Mouse (Mus musculus) stomach, postnatal 0 days (tissue): ENCODE results near the gene Syt9. TPM values are rescaled to one million over a fixed set of nuclear protein-coding genes. Genes with fewer than 3 reads are reported as not detected.
A peak's percentile ranks its signal among the peaks of the same experiment; 100 is the strongest.

Source experiments
- ATAC-seq: fragments of 200-750 bp; cut with Nextera tagmentation; 2 replicates; pipeline ENCODE4 v1.8.0; 2017; ENCODE audit not compliant: low FRiP score, low TSS enrichment
- DNase-seq: peaks from one replicate; pipeline ENCODE4 v3.0.0-alpha.2; 2016; ENCODE audit warnings: low spot score
- H3K27ac ChIP-seq: fragments of 300-500 bp; sonication (generic); replicated peaks from 2 replicates; pipeline ENCODE4 v1.5.1; 2014; ENCODE audit warnings: mild to moderate bottlenecking, control low read depth
- H3K27me3 ChIP-seq: fragments of 300-500 bp; sonication (generic); 2 replicates; pipeline ENCODE4 v1.6.1; 2014; ENCODE audit warnings: low read length; ENCODE audit not compliant: control insufficient read depth, insufficient read depth
- H3K36me3 ChIP-seq: fragments of 300-500 bp; sonication (generic); 2 replicates; pipeline ENCODE4 v1.6.1; 2014; ENCODE audit warnings: low read length, mixed read lengths; ENCODE audit not compliant: control insufficient read depth, insufficient read depth
- H3K4me1 ChIP-seq: fragments of 300-500 bp; sonication (generic); replicated peaks from 2 replicates; pipeline ENCODE4 v1.6.1; 2014; ENCODE audit warnings: antibody characterized with exemption; ENCODE audit not compliant: control insufficient read depth, insufficient read depth
- H3K4me2 ChIP-seq: fragments of 300-500 bp; sonication (generic); replicated peaks from 2 replicates; pipeline ENCODE4 v1.6.1; 2014; ENCODE audit warnings: low read depth, mild to moderate bottlenecking, control low read depth, moderate library complexity
- H3K4me3 ChIP-seq: fragments of 300-500 bp; sonication (generic); 2 replicates; pipeline ENCODE4 v1.5.1; 2014; ENCODE audit warnings: low read depth, low read length, control low read depth
- H3K9ac ChIP-seq: fragments of 300-500 bp; sonication (generic); 2 replicates; pipeline ENCODE4 v1.6.1; 2014; ENCODE audit warnings: mild to moderate bottlenecking, low read length, control low read depth, mixed read lengths
- H3K9me3 ChIP-seq: fragments of 300-500 bp; sonication (generic); 2 replicates; pipeline ENCODE4 v1.6.1; 2016; ENCODE audit warnings: low read length; ENCODE audit not compliant: control insufficient read depth
- CTCF ChIP-seq: IDR thresholded peaks from 2 replicates; pipeline ENCODE4 v1.5.1; 2016; ENCODE audit warnings: antibody characterized with exemption, low read depth, mild to moderate bottlenecking, moderate library complexity
- EP300 ChIP-seq: optimal IDR thresholded peaks from 2 replicates; pipeline ENCODE3; 2016; ENCODE audit warnings: antibody characterized with exemption
- WGBS: fragments of 180-500 bp; shearing (Covaris S2); extraction: QIAGEN DNeasy Blood & Tissue Kit; methylation state at CpG from one replicate; pipeline ENCODE4 v1.1.7; 2014; 5-methylcytosine and 5-hydroxymethylcytosine counted together
- polyA plus RNA-seq: library from polyadenylated mRNA; unstranded; fragments of >200 nt; fragmentation: Nextera tagmentation; extraction: Ambion mirVana; gene quantifications from 2 replicates; pipeline ENCODE4 v1.2.1, GENCODE M21; 2015

Gene Syt9
- polyA plus RNA-seq, 1 experiment from 2014 or later: 1.5 TPM

- H3K4me1 ChIP-seq: no peaks in the 10 kb centered on the region
- H3K4me3 ChIP-seq: no peak overlapping the region
- H3K36me3 ChIP-seq: no peaks in the 10 kb centered on the region
- H3K9me3 ChIP-seq: no peaks in the 10 kb centered on the region
- H3K4me2 ChIP-seq: no peak overlapping the region
- DNase-seq (no peak), ATAC-seq (no peak)
- H3K27ac ChIP-seq: no peak overlapping the region
- no peak overlapping the region for H3K9ac ChIP-seq
- H3K27me3 ChIP-seq: no peaks in the 10 kb centered on the region
- TF ChIP-seq CTCF (no peak), EP300 (no peak)
- WGBS: 27% methylated on average over 4 of the region's 4 CpGs
These were observed 169.5 kb downstream of the Syt9 start for GRCm38 (mm10) chr7:107540034-107540433.

- Histone ChIP-seq H3K4me3 (no peak overlapping the region), H3K27ac (no peak overlapping the region), H3K4me1 (no peaks in the 10 kb centered on the region), H3K9ac (no peak overlapping the region), H3K27me3 (no peaks in the 10 kb centered on the region), H3K4me2 (no peak overlapping the region), H3K36me3 (no peaks in the 10 kb centered on the region), H3K9me3 (no peaks in the 10 kb centered on the region)
- DNase-seq (no peak), ATAC-seq (no peak)
- TF ChIP-seq CTCF (no peak), EP300 (no peak)
- 56% methylated on average over 1 of the region's 1 CpGs for WGBS
These were observed 174.5 kb downstream of the Syt9 start for GRCm38 (mm10) chr7:107545011-107545410.

- H3K27ac ChIP-seq: no peak overlapping the region
- DNase-seq: no peak
- no peak for TF ChIP-seq CTCF
- no peak for TF ChIP-seq EP300
- ATAC-seq: no peak
- no peaks in the 10 kb centered on the region for H3K27me3 ChIP-seq
- H3K9ac ChIP-seq: no peak overlapping the region
- no peak overlapping the region for H3K4me3 ChIP-seq
- H3K4me1 ChIP-seq: no peaks in the 10 kb centered on the region
- no peak overlapping the region for H3K4me2 ChIP-seq
- WGBS: 91% methylated on average over 3 of the region's 3 CpGs
- H3K9me3 ChIP-seq: no peaks in the 10 kb centered on the region
- H3K36me3 ChIP-seq: no peaks in the 10 kb centered on the region
These were observed 177.3 kb downstream of the Syt9 start for GRCm38 (mm10) chr7:107547872-107548271.

- DNase-seq: no peak
- Histone ChIP-seq H3K27me3 (no peaks in the 10 kb centered on the region), H3K4me3 (no peak overlapping the region), H3K4me1 (no peaks in the 10 kb centered on the region), H3K27ac (no peak overlapping the region), H3K36me3 (no peaks in the 10 kb centered on the region), H3K9me3 (no peaks in the 10 kb centered on the region), H3K9ac (no peak overlapping the region), H3K4me2 (no peak overlapping the region)
- WGBS: 55% methylated on average over 1 of the region's 1 CpGs
- ATAC-seq: no peak
- no peak for TF ChIP-seq CTCF
- TF ChIP-seq EP300: no peak
These were observed 182.9 kb downstream of the Syt9 start for GRCm38 (mm10) chr7:107553461-107553860.

GRCm38 (mm10) chr7:107555906-107556305 is 185.4 kb downstream of the Syt9 start:
- DNase-seq (no peak), ATAC-seq (no peak)
- H3K27me3 ChIP-seq: no peaks in the 10 kb centered on the region
- no peaks in the 10 kb centered on the region for H3K4me1 ChIP-seq
- 90% methylated on average over 3 of the region's 3 CpGs for WGBS
- no peak overlapping the region for H3K4me2 ChIP-seq
- H3K36me3 ChIP-seq: no peaks in the 10 kb centered on the region
- no peak overlapping the region for H3K9ac ChIP-seq
- TF ChIP-seq CTCF (peak; percentile 58), EP300 (no peak)
- H3K27ac ChIP-seq: no peak overlapping the region
- H3K9me3 ChIP-seq: no peaks in the 10 kb centered on the region
- no peak overlapping the region for H3K4me3 ChIP-seq

- H3K9me3 ChIP-seq: no peaks in the 10 kb centered on the region
- 30% methylated on average over 2 of the region's 2 CpGs for WGBS
- H3K9ac ChIP-seq: no peak overlapping the region
- no peak overlapping the region for H3K4me2 ChIP-seq
- no peaks in the 10 kb centered on the region for H3K27me3 ChIP-seq
- H3K36me3 ChIP-seq: no peaks in the 10 kb centered on the region
- DNase-seq (no peak), ATAC-seq (no peak)
- no peaks in the 10 kb centered on the region for H3K4me1 ChIP-seq
- H3K27ac ChIP-seq: no peak overlapping the region
- no peak overlapping the region for H3K4me3 ChIP-seq
- TF ChIP-seq EP300 (no peak), CTCF (no peak)
These were observed 190.1 kb downstream of the Syt9 start for GRCm38 (mm10) chr7:107560675-107561074.
